Mouse (Mus musculus) right cerebral cortex, postnatal 10 days (tissue): Measurements from ENCODE around the gene Vps11.
"Not testable (repeated sequence)": the region's sequence is repeated elsewhere in the genome, so short reads cannot be mapped to it uniquely, and the experiment has no call there.

Experiments
- DNase-seq, 2 experiments: peaks; one replicate each; pipeline ENCODE4 v3.0.0; 2021; ENCODE audit warnings: low spot score in 2 of 2

Vps11 gene

GRCm38 (mm10) chr9:44335331-44336092 lies 26.0 kb downstream of the Vps11 start:
- DNase-seq, result peak in 1 of 2 experiments; percentile 42

DNA sequence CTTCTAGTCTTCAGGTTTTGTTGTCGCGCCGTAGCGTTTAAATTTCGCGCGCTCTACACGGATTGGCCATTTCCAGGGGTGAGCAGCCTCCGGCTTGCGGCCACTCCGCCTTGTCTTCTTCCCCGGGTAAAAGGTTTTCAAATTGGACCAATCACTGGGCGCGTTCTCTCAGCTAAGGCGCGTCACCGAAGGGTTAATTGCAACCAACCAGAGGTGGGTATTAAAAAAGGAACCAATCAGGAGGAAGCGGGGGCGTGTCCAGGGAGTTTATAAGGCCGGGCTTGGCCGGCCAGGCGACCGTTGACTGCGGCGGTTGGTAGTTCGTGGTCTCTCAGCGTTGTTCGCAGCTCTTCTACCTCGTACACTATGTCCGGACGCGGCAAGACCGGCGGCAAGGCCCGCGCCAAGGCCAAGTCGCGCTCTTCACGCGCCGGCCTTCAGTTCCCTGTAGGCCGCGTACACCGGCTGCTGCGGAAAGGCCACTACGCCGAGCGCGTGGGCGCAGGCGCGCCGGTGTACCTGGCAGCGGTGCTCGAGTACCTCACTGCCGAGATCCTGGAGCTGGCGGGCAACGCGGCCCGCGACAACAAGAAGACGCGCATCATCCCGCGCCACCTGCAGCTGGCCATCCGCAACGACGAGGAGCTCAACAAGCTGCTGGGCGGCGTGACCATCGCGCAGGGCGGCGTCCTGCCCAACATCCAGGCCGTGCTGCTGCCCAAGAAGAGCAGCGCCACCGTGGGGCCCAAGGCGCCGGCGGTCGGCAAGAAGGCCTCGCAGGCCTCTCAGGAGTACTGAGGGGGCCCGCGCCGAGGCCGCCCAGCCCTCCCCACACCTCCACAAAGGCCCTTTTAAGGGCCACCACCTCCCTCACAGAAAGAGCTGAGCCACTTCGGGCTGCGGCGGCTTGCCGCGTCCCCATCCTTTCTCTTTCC lies 26.8 kb downstream of the Vps11 start, which contains the start of gene H2afx:
Gene H2afx, plus strand, starts transcription at position 299 of the 935 bp plus-strand sequence.
- DNase-seq, result peak; percentile 99 to 100

GRCm38 (mm10) chr9:44332918-44333638 lies 28.4 kb downstream of the Vps11 start:
- peak in 1 of 2 experiments; percentile 54 for DNase-seq

DNA sequence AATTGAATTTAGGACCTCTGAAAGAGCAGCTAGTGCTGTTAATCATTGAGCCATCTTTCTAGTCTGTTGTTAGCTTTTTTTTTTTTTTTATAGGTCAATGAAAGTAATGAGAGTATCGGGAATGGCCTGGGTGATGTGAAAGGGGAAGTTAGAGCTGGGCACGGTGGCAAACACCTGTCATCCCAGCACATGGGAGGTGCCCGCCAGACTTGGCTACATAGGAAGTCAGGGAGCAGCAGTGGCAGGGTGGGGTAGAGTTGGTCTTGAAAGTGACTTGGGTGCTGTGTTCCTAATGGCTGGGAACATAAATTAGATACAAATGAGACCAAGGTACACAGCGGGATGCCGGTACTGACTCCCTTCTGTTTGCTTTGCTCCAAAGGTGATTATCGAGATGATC lies 30.7 kb downstream of the Vps11 start:
- DNase-seq, result no peak

GRCm38 (mm10) chr9:44327926-44328325 lies 33.5 kb downstream of the Vps11 start:
- DNase-seq, result no peak

DNA sequence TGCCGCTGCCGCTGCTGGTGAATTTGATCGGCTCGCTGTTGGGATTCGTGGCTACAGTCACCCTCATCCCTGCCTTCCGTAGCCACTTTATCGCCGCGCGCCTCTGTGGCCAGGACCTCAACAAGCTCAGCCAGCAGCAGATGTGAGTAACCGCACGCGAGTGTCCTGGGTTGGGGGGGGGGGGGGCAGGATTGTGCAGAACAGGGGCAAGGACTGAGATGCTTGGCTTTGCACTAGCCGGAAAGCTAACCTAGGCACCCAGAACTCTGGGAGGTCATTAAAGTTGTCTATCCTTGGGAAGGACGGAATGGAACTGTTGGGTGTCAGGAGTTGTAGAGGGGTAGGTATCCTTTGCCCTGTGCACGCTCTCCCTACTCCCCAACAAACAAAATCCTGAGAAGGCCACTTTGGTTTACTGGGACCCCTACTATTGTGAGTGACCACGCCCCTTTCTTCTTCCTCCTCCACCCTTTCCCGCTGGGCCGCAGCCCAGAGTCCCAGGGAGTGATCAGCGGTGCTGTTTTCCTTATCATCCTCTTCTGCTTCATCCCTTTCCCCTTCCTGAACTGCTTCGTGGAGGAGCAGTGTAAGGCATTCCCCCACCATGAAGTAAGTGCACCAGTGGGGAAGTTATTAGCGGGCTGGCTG lies 34.3 kb downstream of the Vps11 start:
- DNase-seq, result no peak

- DNase-seq, result peak; percentile 90 to 93
Observed at GRCm38 (mm10) chr9:44326371-44327063, 35.0 kb downstream of the Vps11 start.

DNA sequence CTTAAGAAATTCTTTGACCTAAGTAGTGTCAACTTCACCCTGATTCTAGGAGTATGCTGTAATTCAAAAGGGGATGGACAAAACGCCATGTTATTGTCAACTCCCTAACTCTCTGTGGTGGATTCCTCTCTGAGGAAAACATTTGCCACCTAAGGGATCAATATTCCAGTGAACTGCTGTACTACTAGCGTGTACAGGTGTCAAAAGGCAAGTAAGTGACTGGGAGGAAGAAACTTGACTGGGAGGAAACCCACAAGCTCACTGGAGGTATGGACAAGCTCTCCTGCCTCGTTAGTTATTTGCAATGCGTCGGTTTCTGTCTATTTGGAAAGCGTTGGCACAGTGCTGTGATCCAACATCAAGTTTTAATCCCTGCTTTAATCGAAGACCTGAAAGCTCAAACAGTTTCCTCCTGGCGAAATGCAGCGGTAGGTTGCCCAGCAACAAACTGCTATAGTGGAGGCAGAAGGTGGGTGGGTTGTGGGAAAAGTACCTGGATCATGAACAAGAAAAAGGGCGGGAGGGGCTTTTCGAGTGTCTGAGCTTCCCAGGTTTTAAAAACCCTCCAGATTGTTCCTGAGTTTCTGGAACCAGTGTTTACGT lies 35.6 kb downstream of the Vps11 start, which contains the start of gene Dpagt1:
Gene Dpagt1, plus strand, starts transcription at position 252 of the 603 bp plus-strand sequence.
- no peak for DNase-seq

DNA sequence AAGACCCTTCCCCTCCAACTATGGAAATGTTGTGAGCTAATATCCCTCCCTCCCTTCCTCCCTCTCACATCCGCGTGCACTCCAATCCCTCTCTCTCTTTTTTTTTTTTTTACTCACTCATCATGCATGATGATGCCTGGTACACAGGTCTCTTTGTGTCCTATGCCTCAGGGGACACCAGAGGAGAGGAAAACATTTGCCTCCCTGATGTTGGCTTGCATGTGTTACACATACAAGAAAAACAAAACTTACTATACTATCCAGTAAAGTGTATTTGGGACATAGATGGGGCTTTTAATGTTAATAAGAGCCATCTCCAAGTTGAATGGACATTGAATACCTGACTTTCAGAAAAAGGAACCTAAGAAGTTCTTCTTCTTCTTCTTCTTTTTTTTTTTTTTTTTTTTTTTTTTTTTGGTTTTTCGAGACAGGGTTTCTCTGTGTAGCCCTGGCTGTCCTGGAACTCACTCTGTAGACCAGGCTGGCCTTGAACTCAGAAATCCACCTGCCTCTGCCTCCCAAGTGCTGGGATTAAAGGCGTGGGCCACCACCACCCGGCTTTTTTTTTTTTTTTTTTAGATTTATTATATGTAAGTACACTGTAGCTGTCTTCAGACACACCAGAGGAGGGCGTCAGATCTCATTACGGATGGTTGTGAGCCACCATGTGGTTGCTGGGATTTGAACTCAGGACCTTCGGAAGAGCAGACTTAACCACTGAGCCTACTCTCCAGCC lies 36.3 kb downstream of the Vps11 start:
- DNase-seq, result not testable (repeated sequence)

GRCm38 (mm10) chr9:44324147-44324546 lies 37.3 kb downstream of the Vps11 start:
- no peak for DNase-seq

GRCm38 (mm10) chr9:44323656-44324055 lies 37.8 kb downstream of the Vps11 start:
- DNase-seq, result not testable (repeated sequence)

- peak in 1 of 2 experiments; percentile 78 for DNase-seq
Observed at GRCm38 (mm10) chr9:44320799-44321133, 40.7 kb downstream of the Vps11 start.

DNA sequence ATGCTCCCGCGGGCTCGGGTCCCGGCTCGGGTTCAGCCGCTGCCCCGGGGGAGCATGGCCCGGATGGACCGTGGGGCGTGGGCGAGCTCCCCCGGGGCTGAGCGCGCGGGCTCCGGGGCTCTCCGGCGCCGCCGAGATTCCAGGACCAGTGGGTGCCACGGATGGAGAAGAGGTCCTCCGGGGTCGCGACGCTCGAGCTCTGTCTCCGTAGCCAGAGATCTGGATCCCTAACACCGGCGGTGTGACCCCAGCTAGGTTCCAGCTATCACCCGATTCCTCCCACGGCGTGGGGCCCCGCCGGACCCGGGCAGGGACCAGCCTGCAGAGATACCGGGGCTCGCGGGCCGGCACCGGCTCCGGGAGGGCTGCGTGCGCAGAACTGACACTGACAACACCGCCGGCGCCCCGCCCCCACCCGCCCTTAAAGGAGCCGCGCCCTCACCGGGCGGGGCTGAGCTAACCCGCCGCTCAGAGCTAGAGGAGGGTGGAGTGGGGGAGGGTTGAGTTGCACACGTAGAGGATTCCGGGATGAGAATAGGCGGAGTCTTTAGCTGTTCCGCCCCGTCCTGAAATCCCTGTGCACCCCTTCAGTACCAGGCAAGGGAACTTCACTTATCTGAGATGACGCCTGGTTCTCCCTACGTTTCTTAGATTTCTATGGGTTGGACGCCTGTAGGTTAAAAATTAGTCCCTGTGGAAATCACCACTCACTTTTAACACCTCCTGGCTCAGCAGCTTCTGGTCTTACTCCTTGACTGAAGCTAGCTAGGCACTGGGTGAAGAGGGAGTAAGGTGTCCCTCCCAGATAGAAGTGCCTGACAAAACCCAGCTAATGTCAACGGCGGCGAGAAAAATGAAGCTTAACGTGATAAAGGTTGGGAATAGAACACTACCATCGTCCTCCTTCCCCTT lies 41.3 kb downstream of the Vps11 start, which contains the start of gene C2cd2l:
Gene C2cd2l, minus strand, starts transcription at position 399 of the 912 bp plus-strand sequence.
- peak; percentile 96 to 98 for DNase-seq

- DNase-seq, result peak; percentile 57 to 58
Observed at GRCm38 (mm10) chr9:44319105-44319886, 42.2 kb downstream of the Vps11 start.

- no peak for DNase-seq
Observed at GRCm38 (mm10) chr9:44318826-44319095, 42.7 kb downstream of the Vps11 start.

GRCm38 (mm10) chr9:44318076-44318825 lies 43.2 kb downstream of the Vps11 start:
- DNase-seq, result no peak

DNA sequence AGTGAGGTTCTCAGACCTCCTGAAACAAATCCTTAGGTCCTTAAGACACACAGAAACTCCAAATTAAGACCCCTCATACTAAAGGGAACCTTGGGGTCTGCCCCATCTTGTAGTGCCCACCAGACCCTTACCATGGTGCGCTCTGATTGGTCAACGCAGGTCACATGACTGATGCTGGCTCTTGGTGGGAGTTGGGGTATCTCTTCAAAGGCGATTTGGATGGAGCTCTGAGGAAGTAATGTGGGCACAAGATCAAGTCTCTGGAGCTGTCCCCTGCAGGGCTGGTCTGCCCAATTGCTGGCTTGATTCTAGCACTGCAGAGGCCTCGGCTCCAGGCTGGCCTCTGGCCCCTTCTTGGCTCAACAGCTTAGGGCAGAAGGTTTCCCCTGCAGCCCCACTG lies 44.0 kb downstream of the Vps11 start:
- no peak for DNase-seq
